8 mouse cellular contexts compared by ENCODE assay signal in genomic region chr11:31368252-31368964, GRCm38 (mm10). TPM values are rescaled to one million over a fixed set of nuclear protein-coding genes. Genes with fewer than 3 reads are reported as not detected.
DNase-seq lines count a peak whose midpoint lies in the region; ATAC-seq and TF ChIP-seq lines count a peak whose summit lies in the region.

No protein-coding gene starts in this region.

- intact Hi-C loops in left cerebral cortex, postnatal 4 days (cut with DNase I), result no loop called here

- DNase-seq in lung, embryonic 14.5 days, result peak; percentile 54
- DNase-seq in lung, postnatal 10 days, result no peak
- peak; percentile 36 for DNase-seq in forebrain, postnatal 0 days
- no peak for DNase-seq in liver, postnatal 0 days
- no peak for DNase-seq in left cerebral cortex, postnatal 4 days
- DNase-seq in thymus, postnatal 10 days (ENCODE audit: low spot score in 2 of 2), result no peak
- DNase-seq in gastrocnemius, postnatal 10 days, result no peak

- peak overlapping the region; percentile 54 for H3K9ac ChIP-seq in lung, embryonic 14.5 days
- H3K9ac ChIP-seq in forebrain, postnatal 0 days, result peak overlapping the region; percentile 56
- H3K9ac ChIP-seq in liver, postnatal 0 days (replicated peaks), result no peak overlapping the region

- peaks cover 43% of the 10 kb centered on the region for H3K27me3 ChIP-seq in lung, embryonic 14.5 days (ENCODE audit: insufficient read depth, low read length)
- peaks cover 15% of the 10 kb centered on the region for H3K27me3 ChIP-seq in forebrain, postnatal 0 days (ENCODE audit: insufficient read depth, low read length)
- H3K27me3 ChIP-seq in liver, postnatal 0 days (ENCODE audit: insufficient read depth, low read length), result peaks cover 46% of the 10 kb centered on the region

- H3K9me3 ChIP-seq in lung, embryonic 14.5 days (ENCODE audit: low read depth, low read length), result no peaks in the 10 kb centered on the region
- no peaks in the 10 kb centered on the region for H3K9me3 ChIP-seq in forebrain, postnatal 0 days (ENCODE audit: low read length)
- no peaks in the 10 kb centered on the region for H3K9me3 ChIP-seq in liver, postnatal 0 days (ENCODE audit: low read length)

- H3K4me1 ChIP-seq in lung, embryonic 14.5 days (ENCODE audit: insufficient read depth), result peaks cover 9% of the 10 kb centered on the region; the same call in 1 of the 2 replicates
- peaks cover 1% of the 10 kb centered on the region; the same call in 1 of the 2 replicates for H3K4me1 ChIP-seq in cortical plate, adult 2 months (ENCODE audit: control insufficient read depth, insufficient read depth, low read length)
- peaks cover 4% of the 10 kb centered on the region; the same call in 1 of the 2 replicates for H3K4me1 ChIP-seq in forebrain, postnatal 0 days (ENCODE audit: insufficient read depth)
- H3K4me1 ChIP-seq in liver, postnatal 0 days (ENCODE audit: insufficient read depth), result peaks cover 13% of the 10 kb centered on the region

- H3K4me2 ChIP-seq in lung, embryonic 14.5 days, result peak overlapping the region; percentile 98
- H3K4me2 ChIP-seq in forebrain, postnatal 0 days (ENCODE audit: low read depth), result peak overlapping the region; percentile 98
- peak overlapping the region; percentile 74 for H3K4me2 ChIP-seq in liver, postnatal 0 days (ENCODE audit: low read depth, low read length)

- no peak for TF ChIP-seq EP300 in liver, postnatal 0 days (IDR thresholded peaks at IDR 0.05; ENCODE audit: low read depth)

- H3K4me3 ChIP-seq in lung, embryonic 14.5 days (ENCODE audit: low read depth, low read length), result peak overlapping the region; percentile 54
- H3K4me3 ChIP-seq in cortical plate, adult 2 months (ENCODE audit: insufficient read depth, low read length), result peak overlapping the region; percentile 64
- peak overlapping the region; percentile 52 for H3K4me3 ChIP-seq in forebrain, postnatal 0 days (ENCODE audit: low read depth, low read length)
- H3K4me3 ChIP-seq in liver, postnatal 0 days (ENCODE audit: low read depth, low read length), result peak overlapping the region; percentile 44

- ATAC-seq in lung, embryonic 14.5 days (ENCODE audit: insufficient read depth), result peak; percentile 9; the same call in 1 of the 2 replicates
- no peak; the same call in 1 of the 2 replicates for ATAC-seq in forebrain, postnatal 0 days
- ATAC-seq in liver, postnatal 0 days, result no peak

- no peaks in the 10 kb centered on the region for H3K36me3 ChIP-seq in lung, embryonic 14.5 days (ENCODE audit: insufficient read depth)
- H3K36me3 ChIP-seq in forebrain, postnatal 0 days (ENCODE audit: insufficient read depth), result no peaks in the 10 kb centered on the region
- H3K36me3 ChIP-seq in liver, postnatal 0 days (replicated peaks; ENCODE audit: insufficient read depth, low read length), result no peaks in the 10 kb centered on the region

- WGBS in lung, embryonic 14.5 days, result 1% methylated on average over 36 of the region's 36 CpGs
- 2% methylated on average over 36 of the region's 36 CpGs for WGBS in forebrain, postnatal 0 days
- WGBS in liver, postnatal 0 days (ENCODE audit: insufficient replicate concordance), result 4% methylated on average over 36 of the region's 36 CpGs

- no peak overlapping the region for H3K27ac ChIP-seq in lung, embryonic 14.5 days (ENCODE audit: low read depth)
- no peak overlapping the region for H3K27ac ChIP-seq in cortical plate, adult 2 months (ENCODE audit: insufficient read depth, low read length)
- H3K27ac ChIP-seq in forebrain, postnatal 0 days (ENCODE audit: low read depth, low read length), result no peak overlapping the region
- H3K27ac ChIP-seq in liver, postnatal 0 days (ENCODE audit: low read depth), result no peak overlapping the region

- TF ChIP-seq POLR2A in cortical plate, adult 2 months (IDR thresholded peaks at IDR 0.05; ENCODE audit: extremely low read depth, insufficient read depth, low read length), result no peak

- no peak for TF ChIP-seq CTCF in lung, embryonic 14.5 days (IDR thresholded peaks at IDR 0.05; ENCODE audit: low read depth)
- no peak for TF ChIP-seq CTCF in cortical plate, adult 2 months (IDR thresholded peaks at IDR 0.05; ENCODE audit: extremely low read depth, insufficient read depth, low read length)
- no peak for TF ChIP-seq CTCF in forebrain, postnatal 0 days (IDR thresholded peaks at IDR 0.05; ENCODE audit: low read depth)
- TF ChIP-seq CTCF in liver, postnatal 0 days (IDR thresholded peaks at IDR 0.05; ENCODE audit: low read depth), result no peak

RNA-seq across cellular contexts. Expression of gene Stc2, which starts 1.5 kb away (rescaled TPM):
- polyA plus RNA-seq in lung, embryonic 14.5 days (2014; fragmentation: Nextera tagmentation; extraction: Ambion mirVana), result 1.5 and 1.7 TPM in 2 replicates
- polyA plus RNA-seq in cortical plate, adult 2 months (2012; rRNA removed), result 1.1 and 1.2 TPM in 2 replicates
- 3.2 and 4.7 TPM in 2 replicates for total RNA-seq in forebrain, postnatal 0 days (2014; rRNA removed)
- polyA plus RNA-seq in forebrain, postnatal 0 days (2015; fragmentation: Nextera tagmentation; extraction: Ambion mirVana), result 1.0 and 1.3 TPM in 2 replicates
- 0.19 and 0.43 TPM in 2 replicates for polyA plus RNA-seq in liver, postnatal 0 days (2015; fragmentation: Nextera tagmentation; extraction: Ambion mirVana)
- total RNA-seq in left cerebral cortex, postnatal 4 days (2021), result 1 to 10 TPM; 2.7 to 2.8 TPM
- 10 to 100 TPM; 12.6 to 13.6 TPM for total RNA-seq in gastrocnemius, postnatal 10 days (2021)

Comparison
In these comparisons a context has a peak if more than half of its experiments do, and no peak if none do; other contexts are left out.
1. DNase-seq: peak in lung, embryonic 14.5 days (single experiment) and forebrain, postnatal 0 days (single experiment); none in lung, postnatal 10 days (single experiment), liver, postnatal 0 days (single experiment), left cerebral cortex, postnatal 4 days (single experiment), thymus, postnatal 10 days (0 of 2) and gastrocnemius, postnatal 10 days (single experiment).
2. Peak in every context shown above with its lines, with median percentiles within 50 percentile points of each other: H3K4me2 ChIP-seq and H3K4me3 ChIP-seq.